Mouse (Mus musculus) embryonic fibroblast, embryonic 13.5 days (primary cell): ENCODE measurements at regions not wholly inside any gene's neighbourhood (a gene's known extent, or its start where the extent isn't known, plus 50 kb on each side); places are given as distances from the start of the nearest gene placed in this dataset.

ENCODE experiments used
- CTCF ChIP-seq: IDR thresholded peaks from 2 replicates; pipeline ENCODE4 v1.5.1; 2011; ENCODE audit warnings: mild to moderate bottlenecking, control low read depth, low read length, moderate library complexity, borderline replicate concordance; ENCODE audit not compliant: insufficient read depth
- POLR2A ChIP-seq: IDR thresholded peaks from 2 replicates; pipeline ENCODE4 v1.6.1; 2011; ENCODE audit warnings: low read depth, mild to moderate bottlenecking, control low read depth, low read length, moderate library complexity

GRCm38 (mm10) chr13:25361850-25362626 is 91.7 kb upstream of the Nrsn1 start:
- TF ChIP-seq CTCF (no peak), POLR2A (no peak)
